Mouse (Mus musculus) lung, postnatal 0 days (tissue): ENCODE data around the gene Kynu.

Experiments
- CTCF ChIP-seq: IDR thresholded peaks from 2 replicates; pipeline ENCODE4 v1.5.1; 2016; ENCODE audit warnings: antibody characterized with exemption, mild to moderate bottlenecking
- EP300 ChIP-seq: IDR thresholded peaks from 2 replicates; pipeline ENCODE4 v1.6.1; 2016; ENCODE audit warnings: antibody characterized with exemption, mild to moderate bottlenecking, control low read depth

- no peak for TF ChIP-seq EP300
- TF ChIP-seq CTCF = no peak
Observed at GRCm38 (mm10) chr2:43555062-43555888, at the start of gene Kynu.
